Mouse (Mus musculus): Measurements from ENCODE around the gene Ppef1. TPM values are rescaled to one million over a fixed set of nuclear protein-coding genes. Genes with fewer than 3 reads are reported as not detected.
"Not testable (repeated sequence)": the region's sequence is repeated elsewhere in the genome, so short reads cannot be mapped to it uniquely, and the experiment has no call there.

Ppef1 gene
- not detected in 2 replicates for total RNA-seq (2021)
- long read RNA-seq, experiment 1 = 0 reads
- long read RNA-seq, experiment 2 = 0 reads

GRCm38 (mm10) chrX:160735650-160736049 lies at the start of gene Ppef1:
TSS of gene Ppef1 (minus strand) at chrX:160735765.
- DNase-seq = no peak

DNA sequence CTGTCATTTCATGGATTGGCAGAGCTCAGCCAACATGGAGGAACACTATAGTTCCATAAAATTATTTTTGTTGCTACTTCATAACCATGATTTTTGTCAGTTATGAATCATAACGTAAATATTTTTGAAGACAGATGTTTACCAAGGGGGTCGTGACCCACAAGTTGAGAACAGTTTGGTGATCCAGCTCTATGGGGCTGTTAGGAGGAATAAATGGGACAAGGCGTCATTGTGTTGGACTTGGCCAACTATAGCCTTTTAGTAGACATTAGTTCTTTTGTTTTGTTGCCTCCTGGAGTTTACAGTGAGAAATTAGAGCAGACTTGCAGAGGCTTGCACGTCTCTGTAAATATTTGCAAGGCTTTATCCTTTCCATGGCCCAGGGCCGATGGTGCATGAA lies 46.7 kb upstream of the Ppef1 start:
- no peak for DNase-seq

DNA sequence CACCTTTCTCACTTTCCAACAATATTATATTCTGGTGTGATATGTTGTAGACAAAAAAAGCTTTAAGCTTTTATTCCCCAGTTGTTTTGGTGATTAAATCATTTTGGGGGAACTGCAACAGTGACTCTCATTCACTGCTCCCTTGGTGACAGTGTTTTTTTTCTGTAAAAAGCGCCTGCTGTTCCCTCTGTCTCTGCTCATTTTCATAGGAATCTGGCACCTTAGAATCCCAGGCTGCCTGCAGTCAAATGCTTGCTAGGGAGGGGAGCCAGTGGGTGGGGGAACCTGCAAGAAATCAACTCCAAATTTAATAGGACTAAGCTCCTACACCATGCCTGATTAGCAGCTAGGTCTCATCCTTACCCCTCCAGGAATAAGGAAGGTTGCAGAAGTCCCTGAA lies 37.5 kb upstream of the Ppef1 start:
- DNase-seq = no peak

GRCm38 (mm10) chrX:160769622-160770021 lies 34.1 kb upstream of the Ppef1 start:
- DNase-seq = not testable (repeated sequence)

GRCm38 (mm10) chrX:160767713-160768112 lies 32.1 kb upstream of the Ppef1 start, which contains the start of gene Rs1:
TSS of gene Rs1 (plus strand) at chrX:160768013.
- no peak for DNase-seq

DNA sequence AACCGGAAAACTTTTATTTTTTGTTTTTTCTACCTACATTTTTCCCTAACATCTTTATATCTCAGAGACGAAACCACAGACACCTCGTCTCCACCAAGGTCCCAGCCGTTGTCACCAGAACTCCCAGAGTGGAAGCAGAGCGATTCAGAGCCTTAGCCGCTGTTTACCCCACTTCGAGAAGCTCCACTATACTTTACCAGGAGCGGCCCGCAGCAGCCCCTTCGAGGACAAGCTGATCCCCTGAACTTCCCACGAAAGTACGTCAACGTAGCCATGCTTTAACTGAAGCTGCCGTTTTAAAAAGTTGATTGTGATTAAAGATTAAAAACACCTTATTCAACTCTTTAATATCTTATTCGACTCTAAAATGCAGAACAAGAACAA lies 30.7 kb upstream of the Ppef1 start:
- no peak for DNase-seq

DNA sequence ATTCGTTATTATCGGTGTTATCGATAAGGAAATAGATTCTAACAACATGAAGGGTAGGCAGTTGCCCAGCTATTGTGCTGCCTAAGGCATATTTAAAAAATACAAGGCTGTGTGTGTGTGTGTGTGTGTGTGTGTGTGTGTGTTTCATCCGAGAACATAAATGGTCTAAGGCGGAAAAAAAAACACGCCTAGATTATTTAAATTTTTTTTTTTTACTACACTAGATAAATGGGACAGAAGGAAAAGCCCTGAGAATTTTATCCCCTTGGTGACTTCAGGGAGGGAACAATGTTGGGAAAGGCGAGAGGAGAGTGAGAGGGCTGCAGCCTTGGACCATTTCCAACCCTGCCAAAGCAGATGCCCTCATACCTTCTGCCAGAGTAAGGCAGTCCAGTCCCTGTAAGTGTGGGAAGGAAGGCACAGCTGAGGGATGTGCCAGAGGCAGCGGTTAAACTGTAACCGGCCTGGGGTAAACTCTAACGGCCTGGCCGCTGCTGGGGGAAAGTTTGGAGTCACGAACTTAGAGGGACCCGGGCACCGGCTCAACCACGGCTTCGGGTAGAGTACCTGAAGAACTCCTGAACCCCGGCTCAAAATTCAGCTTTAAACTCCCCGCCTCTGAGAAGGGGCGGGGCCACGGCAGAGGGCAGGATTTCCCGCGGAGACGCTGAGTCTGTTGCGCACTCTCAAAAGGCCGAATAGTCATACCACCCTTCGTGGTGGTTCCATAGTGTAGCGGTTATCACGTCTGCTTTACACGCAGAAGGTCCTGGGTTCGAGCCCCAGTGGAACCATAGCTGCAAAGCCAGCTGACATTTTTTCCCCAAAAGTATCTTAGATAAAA lies 30.0 kb upstream of the Ppef1 start:
- peak; percentile 93 for DNase-seq

DNA sequence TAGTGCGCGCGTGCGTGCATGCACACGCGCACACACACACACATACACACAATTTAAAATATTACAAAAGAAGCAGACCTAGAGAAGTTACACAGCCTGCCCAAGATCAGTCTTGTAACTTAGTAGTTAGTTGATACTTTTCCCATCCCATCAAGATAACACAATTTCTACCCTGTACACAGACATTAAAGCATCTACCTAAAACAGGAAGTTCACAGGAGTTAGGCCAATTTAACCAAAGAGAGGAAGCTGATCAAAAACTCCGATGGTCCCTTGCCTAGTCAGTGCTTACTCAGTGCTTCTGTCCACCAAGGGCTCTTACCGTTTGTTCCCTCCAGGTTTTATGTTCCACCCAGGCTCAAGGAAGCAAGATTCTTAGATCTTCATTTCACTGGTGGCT lies 15.2 kb upstream of the Ppef1 start:
- no peak for DNase-seq

DNA sequence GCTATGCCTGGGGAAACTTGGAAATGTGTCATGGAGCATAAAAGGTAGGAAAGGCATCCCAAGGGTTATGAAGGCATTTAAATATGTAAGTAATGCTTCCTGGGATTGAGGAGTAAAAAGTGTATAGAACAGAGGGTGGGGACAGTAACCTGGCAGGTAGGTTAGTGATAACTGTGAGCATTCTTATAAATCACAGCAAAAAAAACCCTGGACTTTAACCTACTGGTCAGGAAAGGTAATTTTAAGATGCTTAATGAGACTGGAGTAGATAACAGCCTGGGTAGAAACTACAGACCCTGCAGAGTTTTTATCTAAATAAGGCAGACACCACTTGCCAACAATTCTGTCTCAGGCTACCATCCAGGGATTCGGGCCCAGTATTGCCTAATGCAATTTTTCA lies 13.1 kb upstream of the Ppef1 start:
- no peak for DNase-seq

GRCm38 (mm10) chrX:160745399-160745798 lies 9.8 kb upstream of the Ppef1 start:
- no peak for DNase-seq

GRCm38 (mm10) chrX:160699171-160699570 lies 36.4 kb downstream of the Ppef1 start:
- DNase-seq = no peak

- no peak for DNase-seq
Measured at GRCm38 (mm10) chrX:160691559-160691958, 44.0 kb downstream of the Ppef1 start.

- no peak for DNase-seq
Measured at GRCm38 (mm10) chrX:160690094-160690493, 45.5 kb downstream of the Ppef1 start.

GRCm38 (mm10) chrX:160669992-160670391 lies 65.6 kb downstream of the Ppef1 start:
- DNase-seq = no peak

DNA sequence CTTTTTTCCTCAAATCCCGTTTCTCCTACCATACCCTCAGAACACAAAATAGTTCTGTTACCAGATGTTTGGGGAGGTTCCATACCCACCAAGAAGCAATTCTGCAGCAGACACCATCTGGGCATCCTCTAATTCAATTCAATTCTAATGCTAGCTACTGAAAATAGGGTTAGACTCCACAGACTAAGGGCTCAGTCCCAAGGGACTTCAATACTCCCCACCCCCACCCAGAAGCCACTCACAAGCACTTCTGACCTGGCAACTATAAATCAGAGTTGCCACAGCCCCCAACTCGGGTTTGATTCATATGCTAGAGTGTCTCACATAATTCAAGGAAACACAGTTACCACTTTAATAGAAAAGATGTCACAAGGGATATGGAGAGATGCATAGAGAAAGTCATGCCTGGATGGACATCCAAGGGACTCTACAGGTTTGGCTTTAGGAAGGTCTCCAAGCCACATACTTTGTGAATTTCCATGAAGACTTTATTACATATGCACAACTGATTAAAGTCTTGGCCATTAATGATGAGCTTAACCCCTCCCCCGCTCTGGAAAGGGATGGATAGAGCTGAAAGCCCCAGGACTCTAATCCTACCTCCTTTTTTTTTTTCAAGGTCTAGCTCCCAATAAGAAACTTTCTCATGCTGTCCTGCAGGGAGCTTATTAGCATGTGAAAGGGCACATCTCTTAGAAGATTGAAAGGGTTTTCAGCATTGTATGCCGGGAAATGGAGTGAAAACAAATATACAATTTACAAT lies 124.5 kb downstream of the Ppef1 start:
- DNase-seq = no peak

GRCm38 (mm10) chrX:160610482-160610881 lies 125.1 kb downstream of the Ppef1 start:
- DNase-seq = no peak

DNA sequence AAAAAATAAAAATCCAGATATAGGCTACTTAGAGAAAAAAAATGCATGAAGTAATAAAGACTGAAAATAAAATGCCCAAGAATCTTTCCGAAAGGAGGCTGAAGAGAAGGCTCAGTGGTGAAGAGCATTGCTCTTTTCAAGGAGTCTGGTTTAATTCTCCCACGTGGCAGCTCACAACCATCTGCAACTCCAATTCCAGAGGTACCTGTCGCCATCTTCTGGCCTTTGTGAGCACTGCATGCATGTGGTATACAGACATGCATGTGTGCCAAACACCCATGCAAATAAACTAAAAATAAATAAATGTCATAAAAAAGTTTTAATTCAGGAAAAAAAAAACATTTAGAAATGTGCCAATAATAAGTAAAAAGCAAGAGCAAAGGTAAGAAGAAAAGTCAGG lies 125.7 kb downstream of the Ppef1 start:
- DNase-seq = peak; percentile 57

GRCm38 (mm10) chrX:160603981-160604541 lies 131.5 kb downstream of the Ppef1 start:
- peak; percentile 47 for DNase-seq

GRCm38 (mm10) chrX:160603316-160603715 lies 132.2 kb downstream of the Ppef1 start:
- peak; percentile 57 for DNase-seq

DNA sequence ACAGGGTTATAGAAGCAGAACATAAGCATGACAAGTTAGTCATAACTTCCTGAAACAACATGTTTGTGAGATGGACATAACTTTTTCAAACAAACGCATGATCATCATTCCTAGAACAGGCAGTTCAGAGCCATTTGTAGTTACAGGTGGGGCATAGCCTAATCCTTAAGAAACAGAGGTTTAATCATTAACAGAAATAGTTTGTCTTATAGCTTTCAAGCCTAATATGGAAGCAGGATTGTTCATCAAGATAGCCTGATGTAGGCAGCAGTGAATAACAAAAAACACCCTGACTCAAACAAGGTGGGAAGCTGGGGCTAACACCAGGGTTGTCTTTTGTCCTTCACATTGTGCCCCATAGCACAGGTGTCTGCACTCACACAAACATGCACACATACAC lies 132.8 kb downstream of the Ppef1 start:
- no peak for DNase-seq

- DNase-seq = peak; percentile 46
Measured at GRCm38 (mm10) chrX:160601053-160601452, 134.5 kb downstream of the Ppef1 start.

- DNase-seq = no peak
Measured at GRCm38 (mm10) chrX:160598562-160599458, 136.8 kb downstream of the Ppef1 start.

All from adrenal gland, postnatal 14 days (tissue).